Mouse (Mus musculus): Measurements from ENCODE around the gene Ndufa10. TPM values are rescaled to one million over a fixed set of nuclear protein-coding genes. Genes with fewer than 3 reads are reported as not detected.
A peak's percentile ranks its signal among the peaks of the same experiment; 100 is the strongest.

Gene Ndufa10
- total RNA-seq, 1 experiment from 2014 or later = 626 TPM

- DNase-seq = no peak
Observed at GRCm38 (mm10) chr1:92431420-92431819, 42.2 kb downstream of the Ndufa10 start.

- DNase-seq = no peak
Observed at GRCm38 (mm10) chr1:92430991-92431390, 42.7 kb downstream of the Ndufa10 start.

- DNase-seq = peak; percentile 24
Observed at GRCm38 (mm10) chr1:92424714-92425113, 48.9 kb downstream of the Ndufa10 start.

GRCm38 (mm10) chr1:92405131-92405530, 68.5 kb downstream of the Ndufa10 start:
- DNase-seq = no peak

GRCm38 (mm10) chr1:92400556-92400955, 73.1 kb downstream of the Ndufa10 start:
- no peak for DNase-seq

- no peak for DNase-seq
Observed at GRCm38 (mm10) chr1:92398601-92399000, 75.1 kb downstream of the Ndufa10 start.

GRCm38 (mm10) chr1:92397511-92398051, 76.1 kb downstream of the Ndufa10 start:
- DNase-seq = peak; percentile 11

GRCm38 (mm10) chr1:92394279-92394678, 79.4 kb downstream of the Ndufa10 start:
- no peak for DNase-seq

- DNase-seq = no peak
Observed at GRCm38 (mm10) chr1:92393166-92393565, 80.5 kb downstream of the Ndufa10 start.

Small RNA genes within 50 kb of the gene (microRNA-seq; reads per million reads assigned to microRNA genes)
- gene Mir6900 = 1.3 to 3.4 reads per million in 2 experiments

Other genes starting within 250 kb of the Ndufa10 start
- not detected in 2 replicates for gene Olfr1416, start 11.3 kb upstream of the Ndufa10 start, total RNA-seq (2021)
- gene Olfr1415, start 22.2 kb upstream of the Ndufa10 start, total RNA-seq (2021) = not detected in 2 replicates
- gene Olfr1414, start 44.8 kb upstream of the Ndufa10 start, total RNA-seq (2021) = not detected in 2 replicates
- not detected in 2 replicates for gene Olfr1413, start 97.5 kb upstream of the Ndufa10 start, total RNA-seq (2021)
- not detected in 2 replicates for gene Olfr1412, start 111.9 kb upstream of the Ndufa10 start, total RNA-seq (2021)
- gene Olfr1411, start 120.6 kb upstream of the Ndufa10 start, total RNA-seq (2021) = not detected in 2 replicates
- not detected in 2 replicates for gene Olfr1410, start 131.9 kb upstream of the Ndufa10 start, total RNA-seq (2021)
- gene Olfr12, start 143.9 kb upstream of the Ndufa10 start, total RNA-seq (2021) = not detected in 2 replicates
- 264 and 268 TPM in 2 replicates for gene Cops9, start 168.1 kb upstream of the Ndufa10 start, total RNA-seq (2021)
- not detected in 2 replicates for gene Otos, start 175.0 kb upstream of the Ndufa10 start, total RNA-seq (2021)

Measured in adrenal gland, postnatal 14 days (tissue).